Mouse (Mus musculus) kidney, embryonic 15.5 days (tissue): Measurements from ENCODE around the gene Cacna1c. TPM values are rescaled to one million over a fixed set of nuclear protein-coding genes. Genes with fewer than 3 reads are reported as not detected.

Experiments used
- ATAC-seq: fragments of 200-750 bp; cut with Nextera tagmentation; replicated peaks from 2 replicates; pipeline ENCODE4 v1.8.0; 2017; ENCODE audit warnings: moderate TSS enrichment; ENCODE audit not compliant: low FRiP score
- H3K27ac ChIP-seq: fragments of 300-500 bp; sonication (generic); 2 replicates; pipeline ENCODE4 v1.5.1; 2015; ENCODE audit warnings: mild to moderate bottlenecking, inconsistent platforms
- H3K27me3 ChIP-seq: fragments of 300-500 bp; sonication (generic); 2 replicates; pipeline ENCODE4 v1.6.1; 2015; ENCODE audit warnings: inconsistent platforms
- H3K36me3 ChIP-seq: fragments of 300-500 bp; sonication (generic); 2 replicates; pipeline ENCODE4 v1.6.1; 2015; ENCODE audit warnings: inconsistent platforms
- H3K4me1 ChIP-seq: fragments of 300-500 bp; sonication (generic); 2 replicates; pipeline ENCODE4 v1.6.1; 2015; ENCODE audit warnings: inconsistent platforms
- H3K4me2 ChIP-seq: fragments of 300-500 bp; sonication (generic); 2 replicates; pipeline ENCODE4 v1.6.1; 2015; ENCODE audit warnings: moderate library complexity, mild to moderate bottlenecking, inconsistent platforms
- H3K4me3 ChIP-seq: fragments of 300-500 bp; sonication (generic); replicated peaks from 2 replicates; pipeline ENCODE4 v1.5.1; 2015; ENCODE audit warnings: mild to moderate bottlenecking, inconsistent platforms
- H3K9ac ChIP-seq: fragments of 300-500 bp; sonication (generic); 2 replicates; pipeline ENCODE4 v1.6.1; 2015; ENCODE audit warnings: mild to moderate bottlenecking, inconsistent platforms
- H3K9me3 ChIP-seq: fragments of 300-500 bp; sonication (generic); replicated peaks from 2 replicates; pipeline ENCODE4 v1.6.1; 2016; ENCODE audit warnings: inconsistent platforms
- WGBS: fragments of 180-500 bp; shearing (Covaris S2); methylation state at CpG from one replicate; pipeline ENCODE4 v1.1.7; 2015; ENCODE audit warnings: mixed read lengths; 5-methylcytosine and 5-hydroxymethylcytosine counted together
- polyA plus RNA-seq: library from polyadenylated mRNA; unstranded; fragments of >200 nt; fragmentation: Nextera tagmentation; extraction: Ambion mirVana; gene quantifications from 2 replicates; pipeline ENCODE4 v1.2.1, GENCODE M21; 2015

Cacna1c gene
- polyA plus RNA-seq, 1 experiment from 2014 or later, result 2.7 TPM

DNA sequence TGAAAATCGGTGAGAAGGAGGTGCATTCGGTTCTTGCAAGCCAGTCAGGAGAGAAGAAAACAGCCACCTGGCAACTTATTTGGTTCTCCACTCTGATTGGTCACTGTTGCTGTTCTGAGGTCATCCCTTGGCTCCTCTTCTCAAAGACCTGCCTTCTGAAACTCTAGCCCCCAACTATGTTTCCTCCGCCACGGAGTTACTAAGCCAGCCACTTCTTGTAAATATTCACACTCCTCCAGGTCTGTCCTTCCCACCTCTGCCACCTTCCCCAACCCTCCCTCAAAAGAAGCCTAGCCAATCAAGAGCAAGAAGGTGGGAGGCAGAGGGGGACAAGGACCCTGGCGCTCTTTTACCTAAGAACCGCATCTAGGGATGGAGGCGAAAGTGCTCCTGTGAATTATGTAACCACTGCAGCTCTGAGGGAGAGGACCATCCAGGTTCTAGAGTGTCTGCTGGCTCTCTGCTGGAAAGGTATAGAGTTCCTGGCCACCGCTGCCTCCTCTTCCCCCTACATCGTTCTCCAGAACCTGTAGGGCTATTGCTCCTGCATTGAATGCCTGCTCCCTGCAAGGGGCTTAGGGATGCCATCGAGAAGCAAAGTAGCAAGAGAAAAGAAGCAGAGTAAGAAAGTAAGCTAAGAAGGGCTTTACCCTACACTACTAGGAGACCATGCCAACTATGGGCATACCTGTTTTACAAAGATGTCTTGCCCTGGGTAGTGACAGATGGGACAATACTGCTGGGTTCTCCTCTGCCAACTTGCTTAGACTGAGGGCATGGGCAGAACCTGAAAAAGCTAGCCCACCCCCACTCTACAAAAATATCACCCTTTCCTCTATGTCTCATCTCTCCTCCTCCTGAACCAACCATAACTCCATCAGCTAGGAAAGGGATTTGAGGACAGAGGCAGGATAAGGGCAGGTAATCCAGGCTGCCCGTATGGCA, 90.3 kb downstream of the Cacna1c start:
- Histone ChIP-seq H3K4me1 (peaks cover 26% of the 10 kb centered on the region), H3K27me3 (peaks cover 61% of the 10 kb centered on the region), H3K27ac (no peak overlapping the region), H3K9ac (no peak overlapping the region), H3K9me3 (no peaks in the 10 kb centered on the region), H3K4me2 (peak overlapping the region; percentile 15; the same call in 1 of the 2 replicates), H3K36me3 (no peaks in the 10 kb centered on the region), H3K4me3 (no peak overlapping the region)
- ATAC-seq, result no peak
- WGBS, result 22% methylated on average over 11 of the region's 11 CpGs

DNA sequence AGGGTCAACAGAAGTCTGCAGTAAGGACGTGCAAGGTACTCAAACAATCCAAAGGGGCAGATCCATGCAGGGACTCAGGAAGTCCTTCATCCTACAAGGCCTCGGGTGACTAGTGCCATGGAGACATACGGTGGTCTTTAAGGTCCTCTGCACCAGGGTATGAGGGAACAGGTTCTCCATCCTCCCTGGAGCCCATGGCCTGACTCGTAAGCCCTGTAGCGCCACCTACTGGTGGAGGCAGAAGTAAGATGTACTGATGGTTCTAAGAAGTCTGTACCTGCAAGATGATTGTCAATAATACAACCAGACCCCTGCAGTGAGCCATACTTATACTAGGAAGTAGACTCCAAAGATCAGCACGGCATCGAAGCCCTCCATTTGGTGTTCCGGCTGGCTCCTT, 92.0 kb downstream of the Cacna1c start:
- no peak overlapping the region for H3K9ac ChIP-seq
- no peaks in the 10 kb centered on the region for H3K36me3 ChIP-seq
- no peak overlapping the region for H3K27ac ChIP-seq
- H3K9me3 ChIP-seq, result no peaks in the 10 kb centered on the region
- H3K4me1 ChIP-seq, result peaks cover 26% of the 10 kb centered on the region
- no peak for ATAC-seq
- H3K27me3 ChIP-seq, result peaks cover 50% of the 10 kb centered on the region
- H3K4me2 ChIP-seq, result no peak overlapping the region
- no peak overlapping the region for H3K4me3 ChIP-seq
- WGBS, result 41% methylated on average over 8 of the region's 8 CpGs

DNA sequence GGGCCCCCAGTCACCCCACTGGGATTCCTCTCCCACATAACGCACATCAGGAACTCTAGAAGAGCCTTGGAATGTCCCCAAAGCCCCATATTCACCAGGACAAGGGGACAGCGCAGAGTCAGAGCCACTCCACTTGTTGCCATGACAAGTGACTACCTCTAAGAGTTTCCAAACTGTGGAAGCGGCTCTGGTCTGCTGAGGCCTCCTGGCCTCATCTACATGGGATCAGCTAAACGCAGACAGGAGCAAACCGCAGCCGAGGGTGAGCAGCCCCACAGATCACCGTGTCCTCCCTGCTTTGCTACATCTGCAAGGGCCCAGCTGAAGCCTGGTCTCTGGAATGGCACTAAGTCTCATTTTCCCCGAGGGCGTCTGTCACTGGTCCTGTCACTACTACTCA, 93.3 kb downstream of the Cacna1c start:
- ATAC-seq, result no peak
- no peaks in the 10 kb centered on the region for H3K9me3 ChIP-seq
- H3K9ac ChIP-seq, result no peak overlapping the region
- H3K27me3 ChIP-seq, result peaks cover 44% of the 10 kb centered on the region
- 84% methylated on average over 9 of the region's 9 CpGs for WGBS
- H3K27ac ChIP-seq, result no peak overlapping the region
- no peak overlapping the region for H3K4me2 ChIP-seq
- no peaks in the 10 kb centered on the region for H3K36me3 ChIP-seq
- H3K4me3 ChIP-seq, result no peak overlapping the region
- peaks cover 19% of the 10 kb centered on the region for H3K4me1 ChIP-seq

DNA sequence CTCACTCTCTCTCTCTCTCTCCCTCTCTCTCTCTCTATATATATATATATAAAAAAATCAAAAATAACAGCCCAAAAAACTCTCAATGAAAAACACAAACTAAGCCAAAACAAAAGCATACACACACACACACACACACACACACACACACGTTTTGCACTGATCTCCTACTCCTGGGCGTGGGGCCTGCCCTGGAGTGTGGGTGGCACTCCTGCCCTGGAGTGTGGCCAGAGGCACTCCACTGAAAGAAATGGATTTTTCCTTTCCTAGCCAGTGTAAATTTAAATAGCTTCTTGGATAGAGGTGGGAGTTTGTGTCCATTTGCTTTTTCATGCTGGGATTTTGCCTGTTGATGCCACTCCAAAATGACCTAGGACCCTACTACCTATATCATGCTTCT, 96.9 kb downstream of the Cacna1c start:
- Histone ChIP-seq H3K36me3 (no peaks in the 10 kb centered on the region), H3K4me1 (no peaks in the 10 kb centered on the region), H3K9me3 (no peaks in the 10 kb centered on the region), H3K27ac (no peak overlapping the region), H3K4me2 (no peak overlapping the region), H3K9ac (no peak overlapping the region), H3K27me3 (peaks cover 8% of the 10 kb centered on the region), H3K4me3 (no peak overlapping the region)
- WGBS, result 73% methylated on average over 2 of the region's 2 CpGs
- no peak for ATAC-seq

DNA sequence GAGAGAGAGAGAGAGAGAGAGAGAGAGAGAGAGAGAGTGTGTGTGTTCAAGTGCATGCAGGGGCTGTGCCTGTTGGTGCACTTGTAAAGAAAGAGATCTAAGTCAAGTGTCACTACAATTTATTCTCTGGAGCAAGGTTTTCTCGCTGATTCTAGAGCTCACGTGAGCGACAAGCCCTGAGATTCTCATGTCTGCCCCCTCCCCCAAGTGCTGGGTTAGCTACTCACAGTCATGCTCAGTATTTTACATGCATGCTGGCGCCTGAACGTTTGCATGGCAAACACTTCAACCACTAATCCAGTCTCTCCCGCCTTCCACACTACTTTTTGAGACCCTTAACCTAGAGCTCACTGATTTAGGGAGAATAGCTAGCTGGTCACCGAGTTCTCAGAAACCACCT, 99.7 kb downstream of the Cacna1c start:
- ATAC-seq, result no peak
- no peaks in the 10 kb centered on the region for H3K4me1 ChIP-seq
- no peaks in the 10 kb centered on the region for H3K36me3 ChIP-seq
- 73% methylated on average over 7 of the region's 7 CpGs for whole genome bisulfite sequencing
- no peak overlapping the region for H3K9ac ChIP-seq
- H3K27me3 ChIP-seq, result no peaks in the 10 kb centered on the region
- H3K27ac ChIP-seq, result no peak overlapping the region
- H3K4me2 ChIP-seq, result no peak overlapping the region
- H3K4me3 ChIP-seq, result no peak overlapping the region
- no peaks in the 10 kb centered on the region for H3K9me3 ChIP-seq

DNA sequence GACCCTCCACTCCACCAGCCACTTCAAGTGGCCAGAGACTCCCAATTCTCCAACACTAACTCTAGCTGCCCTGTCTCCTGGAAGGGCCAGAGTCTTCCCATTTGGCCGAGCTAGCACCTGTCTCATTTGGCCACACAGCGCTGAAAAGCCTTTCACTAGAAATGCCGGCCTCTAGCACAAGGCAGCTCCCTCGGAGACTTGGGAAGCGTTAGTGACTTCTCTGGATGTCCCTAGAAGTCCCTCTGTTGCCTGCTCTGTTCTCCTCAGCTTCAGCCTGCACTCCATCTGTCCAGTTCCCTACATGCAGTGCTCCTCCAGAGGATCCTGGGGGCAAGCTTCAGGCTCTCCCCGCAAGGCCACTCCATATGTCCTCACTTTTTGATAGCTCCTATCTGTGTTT, 101.1 kb downstream of the Cacna1c start:
- H3K36me3 ChIP-seq, result no peaks in the 10 kb centered on the region
- H3K27me3 ChIP-seq, result no peaks in the 10 kb centered on the region
- H3K9ac ChIP-seq, result no peak overlapping the region
- WGBS, result 58% methylated on average over 6 of the region's 6 CpGs
- no peaks in the 10 kb centered on the region for H3K4me1 ChIP-seq
- H3K4me2 ChIP-seq, result no peak overlapping the region
- H3K9me3 ChIP-seq, result no peaks in the 10 kb centered on the region
- no peak overlapping the region for H3K4me3 ChIP-seq
- ATAC-seq, result no peak
- no peak overlapping the region for H3K27ac ChIP-seq

DNA sequence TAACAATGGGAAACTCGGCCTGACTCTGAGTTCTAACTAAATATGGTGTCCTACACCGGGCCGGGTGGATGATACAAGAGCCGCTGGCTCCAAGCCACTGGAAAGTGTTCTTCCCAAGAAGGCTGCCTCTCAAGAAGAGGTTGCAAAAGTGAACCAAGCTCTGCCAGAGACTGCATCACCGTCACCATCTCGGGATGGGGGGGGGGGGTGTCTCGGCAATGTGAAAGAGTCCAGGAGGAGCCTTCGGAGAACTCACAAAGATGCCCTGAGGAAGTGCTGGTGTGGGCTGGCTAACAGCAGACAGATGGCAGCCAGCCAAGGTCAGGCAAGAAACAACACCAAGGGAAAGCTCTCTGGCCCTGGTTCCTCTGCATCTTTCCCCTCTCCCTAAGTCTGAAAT, 107.0 kb downstream of the Cacna1c start:
- Histone ChIP-seq H3K4me2 (no peak overlapping the region), H3K27me3 (no peaks in the 10 kb centered on the region), H3K9ac (no peak overlapping the region), H3K4me3 (no peak overlapping the region), H3K27ac (no peak overlapping the region), H3K9me3 (no peaks in the 10 kb centered on the region), H3K4me1 (peaks cover 24% of the 10 kb centered on the region), H3K36me3 (no peaks in the 10 kb centered on the region)
- no peak for ATAC-seq
- WGBS, result 59% methylated on average over 8 of the region's 8 CpGs

DNA sequence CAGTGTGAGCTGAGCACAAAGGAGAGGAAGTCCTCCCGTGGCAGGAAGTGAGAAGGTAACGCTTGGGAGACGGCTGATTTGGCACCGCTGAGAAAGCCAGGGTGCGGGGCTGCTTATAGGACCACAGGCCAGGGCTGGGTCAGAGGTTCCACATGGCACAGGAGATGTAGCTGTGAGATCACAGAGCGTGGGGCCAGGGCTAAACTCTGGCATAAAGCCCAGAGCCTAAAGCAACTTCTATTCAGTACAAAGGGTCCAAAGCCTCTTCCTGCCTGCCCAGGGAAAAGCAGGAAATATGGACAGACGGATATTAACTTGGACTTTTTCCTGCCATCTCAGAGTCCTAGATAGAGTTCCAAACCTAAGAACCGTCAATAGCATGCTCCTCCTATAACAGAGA, 107.8 kb downstream of the Cacna1c start:
- Histone ChIP-seq H3K9ac (no peak overlapping the region), H3K4me1 (peaks cover 27% of the 10 kb centered on the region), H3K27me3 (no peaks in the 10 kb centered on the region), H3K36me3 (no peaks in the 10 kb centered on the region), H3K9me3 (no peaks in the 10 kb centered on the region), H3K4me2 (no peak overlapping the region), H3K27ac (no peak overlapping the region), H3K4me3 (no peak overlapping the region)
- ATAC-seq, result no peak
- 58% methylated on average over 8 of the region's 8 CpGs for WGBS

DNA sequence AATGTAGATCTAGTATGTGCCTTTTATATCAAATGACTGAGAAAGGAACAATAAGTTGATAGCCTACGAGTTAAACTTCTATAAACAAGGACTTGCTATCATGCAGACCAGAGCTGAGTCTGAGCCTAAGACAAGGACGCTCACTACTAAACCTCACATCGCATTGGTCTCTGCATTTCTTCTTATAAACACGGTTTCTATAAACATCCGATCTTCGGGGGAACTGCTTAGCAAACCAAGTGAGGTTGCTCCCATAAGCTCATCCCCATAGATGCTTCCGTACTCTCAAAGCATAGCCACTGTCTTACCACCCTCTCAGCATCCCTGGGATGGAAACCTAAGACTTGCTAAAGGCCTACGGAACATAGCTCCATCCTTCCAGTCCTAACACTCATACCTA, 108.3 kb downstream of the Cacna1c start:
- WGBS, result 94% methylated on average over 8 of the region's 8 CpGs
- no peak overlapping the region for H3K27ac ChIP-seq
- H3K4me2 ChIP-seq, result no peak overlapping the region
- no peaks in the 10 kb centered on the region for H3K36me3 ChIP-seq
- ATAC-seq, result no peak
- peaks cover 27% of the 10 kb centered on the region for H3K4me1 ChIP-seq
- H3K9ac ChIP-seq, result no peak overlapping the region
- no peak overlapping the region for H3K4me3 ChIP-seq
- no peaks in the 10 kb centered on the region for H3K27me3 ChIP-seq
- no peaks in the 10 kb centered on the region for H3K9me3 ChIP-seq

DNA sequence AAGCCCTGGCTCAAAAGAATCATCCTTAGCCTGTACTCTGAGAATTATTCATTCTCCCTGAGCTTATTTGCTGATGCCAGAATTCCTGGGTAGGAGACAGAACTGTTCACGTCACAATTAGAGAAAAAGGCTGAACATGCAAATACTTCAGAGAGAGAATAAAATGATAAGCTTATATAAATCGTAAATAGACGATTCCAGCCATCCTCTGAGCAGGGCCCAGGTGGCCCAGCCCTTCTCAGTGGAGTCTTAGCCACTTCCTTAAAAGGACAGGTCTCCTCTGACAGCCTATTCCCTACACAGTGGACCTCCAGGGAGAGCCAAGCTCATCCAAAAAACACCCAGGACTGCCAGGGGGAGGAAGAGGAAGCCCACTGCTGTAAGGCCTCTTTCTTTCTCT, 110.4 kb downstream of the Cacna1c start:
- Histone ChIP-seq H3K27me3 (no peaks in the 10 kb centered on the region), H3K27ac (no peak overlapping the region), H3K36me3 (no peaks in the 10 kb centered on the region), H3K9me3 (no peaks in the 10 kb centered on the region), H3K4me1 (peaks cover 27% of the 10 kb centered on the region), H3K4me3 (no peak overlapping the region), H3K9ac (no peak overlapping the region), H3K4me2 (no peak overlapping the region)
- 69% methylated on average over 3 of the region's 3 CpGs for WGBS
- no peak for ATAC-seq

DNA sequence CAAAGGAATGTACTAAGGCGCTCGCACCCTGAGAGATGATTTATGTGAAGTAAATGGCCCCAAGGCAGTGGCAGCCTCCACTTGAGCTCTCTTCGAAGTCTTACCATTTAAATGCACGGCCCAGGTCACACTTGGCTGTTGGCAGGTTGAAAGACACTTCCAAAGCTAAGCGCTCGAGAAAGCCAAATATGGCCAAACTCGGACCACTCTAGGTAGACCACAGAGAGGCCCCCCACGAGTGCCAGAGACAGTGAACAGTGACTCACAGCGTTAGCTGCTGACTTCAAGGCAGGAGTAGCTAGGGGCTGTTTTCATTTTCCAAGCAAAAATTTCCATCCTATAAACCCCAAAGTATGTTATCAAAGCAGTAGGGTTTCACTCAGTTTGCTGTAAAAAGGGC, 111.7 kb downstream of the Cacna1c start:
- H3K9ac ChIP-seq, result no peak overlapping the region
- no peaks in the 10 kb centered on the region for H3K9me3 ChIP-seq
- no peaks in the 10 kb centered on the region for H3K36me3 ChIP-seq
- H3K4me2 ChIP-seq, result no peak overlapping the region
- 47% methylated on average over 9 of the region's 9 CpGs for WGBS
- ATAC-seq, result no peak
- no peak overlapping the region for H3K4me3 ChIP-seq
- H3K27ac ChIP-seq, result no peak overlapping the region
- no peaks in the 10 kb centered on the region for H3K27me3 ChIP-seq
- peaks cover 27% of the 10 kb centered on the region for H3K4me1 ChIP-seq

DNA sequence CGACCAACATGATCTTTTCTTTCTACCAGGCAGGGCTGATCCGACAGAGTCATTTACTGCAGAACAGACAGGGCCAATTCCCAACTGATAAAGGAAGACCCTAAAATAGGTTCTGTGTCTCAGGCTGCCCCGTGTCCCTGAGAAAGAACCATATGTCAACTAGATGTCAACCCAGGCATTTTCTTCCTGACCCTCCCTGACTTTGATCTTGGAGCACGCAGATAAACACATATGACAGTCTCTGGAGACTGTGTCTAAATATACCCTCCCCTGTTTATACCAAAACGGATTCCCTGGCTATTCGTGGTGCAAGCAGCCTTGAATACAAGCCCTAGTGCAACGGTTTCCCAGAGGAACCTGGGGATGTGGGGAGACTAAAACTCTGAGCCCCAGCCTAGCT, 112.7 kb downstream of the Cacna1c start:
- no peak overlapping the region for H3K4me2 ChIP-seq
- H3K4me1 ChIP-seq, result peaks cover 17% of the 10 kb centered on the region
- no peaks in the 10 kb centered on the region for H3K9me3 ChIP-seq
- no peak overlapping the region for H3K9ac ChIP-seq
- no peak overlapping the region for H3K4me3 ChIP-seq
- H3K27ac ChIP-seq, result no peak overlapping the region
- WGBS, result 60% methylated on average over 7 of the region's 7 CpGs
- no peaks in the 10 kb centered on the region for H3K36me3 ChIP-seq
- no peak for ATAC-seq
- H3K27me3 ChIP-seq, result no peaks in the 10 kb centered on the region

DNA sequence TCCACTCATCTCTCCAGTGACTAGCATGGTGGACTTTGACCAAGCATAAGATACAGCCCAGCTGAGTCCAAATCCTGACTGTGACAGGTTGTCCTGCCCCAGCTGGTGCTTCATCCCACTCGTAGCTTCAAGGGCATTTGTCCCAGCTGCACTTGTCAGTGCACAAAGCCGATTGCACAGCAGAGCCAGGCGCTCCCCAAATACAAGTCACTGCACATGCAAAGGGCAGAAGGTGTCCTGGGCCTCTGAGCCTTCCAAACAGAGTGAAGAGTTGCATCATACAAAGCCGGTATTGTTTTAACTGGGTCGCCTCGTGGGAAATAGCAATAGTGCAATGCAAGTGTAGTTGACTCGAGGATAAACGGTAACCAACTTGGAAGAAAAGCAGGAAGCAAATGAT, 113.6 kb downstream of the Cacna1c start:
- Histone ChIP-seq H3K9me3 (no peaks in the 10 kb centered on the region), H3K4me3 (no peak overlapping the region), H3K4me2 (no peak overlapping the region), H3K36me3 (no peaks in the 10 kb centered on the region), H3K9ac (no peak overlapping the region), H3K27me3 (no peaks in the 10 kb centered on the region), H3K27ac (no peak overlapping the region), H3K4me1 (peaks cover 11% of the 10 kb centered on the region)
- WGBS, result 81% methylated on average over 8 of the region's 8 CpGs
- ATAC-seq, result no peak
